Comparison of ENCODE assay signal across 8 mouse cellular contexts in genomic region chr4:101356954-101357891, GRCm38 (mm10).
DNase-seq lines count a peak whose midpoint lies in the region; ATAC-seq lines count a peak whose summit lies in the region.

No protein-coding gene starts in this region.

- peak overlapping the region; percentile 70 for H3K4me2 ChIP-seq in embryonic facial prominence, embryonic 14.5 days (ENCODE audit: low read depth, low read length)
- H3K4me2 ChIP-seq in heart, embryonic 12.5 days, result peak overlapping the region; percentile 86
- peak overlapping the region; percentile 91 for H3K4me2 ChIP-seq in kidney, embryonic 14.5 days (replicated peaks; ENCODE audit: low read depth, low read length)
- peak overlapping the region; percentile 86 for H3K4me2 ChIP-seq in neural tube, embryonic 13.5 days

- peak; percentile 68 to 94 for DNase-seq in adrenal gland, adult (ENCODE audit: inconsistent age in 2 of 2, low spot score in 1 of 2)
- peak; percentile 69 for DNase-seq in embryonic facial prominence, embryonic 14.5 days (ENCODE audit: low spot score)
- DNase-seq in lung, adult 18-20 months, result peak; percentile 67 to 78
- peak; percentile 23 for DNase-seq in thymus, postnatal 4 days

- peak overlapping the region; percentile 91 for H3K9ac ChIP-seq in embryonic facial prominence, embryonic 14.5 days (ENCODE audit: low read depth, low read length)
- H3K9ac ChIP-seq in heart, embryonic 12.5 days, result peak overlapping the region; percentile 76
- peak overlapping the region; percentile 65 for H3K9ac ChIP-seq in kidney, embryonic 14.5 days (ENCODE audit: low read depth, low read length)
- H3K9ac ChIP-seq in neural tube, embryonic 13.5 days, result peak overlapping the region; percentile 96

- peak overlapping the region; percentile 88 for H3K27ac ChIP-seq in embryonic facial prominence, embryonic 14.5 days (replicated peaks; ENCODE audit: low read depth, low read length)
- peak overlapping the region; percentile 59; the same call in 1 of the 2 replicates for H3K27ac ChIP-seq in heart, embryonic 12.5 days (ENCODE audit: poor library complexity, severe bottlenecking)
- H3K27ac ChIP-seq in kidney, embryonic 14.5 days (ENCODE audit: low read depth, low read length), result peak overlapping the region; percentile 55; the same call in 1 of the 2 replicates
- peak overlapping the region; percentile 98 for H3K27ac ChIP-seq in neural tube, embryonic 13.5 days (replicated peaks)

- peak overlapping the region; percentile 84 for H3K4me3 ChIP-seq in embryonic facial prominence, embryonic 14.5 days (ENCODE audit: low read depth, low read length)
- peak overlapping the region; percentile 88 for H3K4me3 ChIP-seq in heart, embryonic 12.5 days
- peak overlapping the region; percentile 59 for H3K4me3 ChIP-seq in kidney, embryonic 14.5 days (ENCODE audit: low read length)
- peak overlapping the region; percentile 83 for H3K4me3 ChIP-seq in neural tube, embryonic 13.5 days

- ATAC-seq in CD4-positive, CD25-positive, alpha-beta regulatory T cell, adult 4 months, result peak; percentile 82
- no peak for ATAC-seq in embryonic facial prominence, embryonic 14.5 days (ENCODE audit: low read depth)
- ATAC-seq in heart, embryonic 12.5 days (ENCODE audit: insufficient number of reproducible peaks, low FRiP score), result no peak
- no peak for ATAC-seq in kidney, embryonic 14.5 days (ENCODE audit: low FRiP score, low TSS enrichment)
- ATAC-seq in neural tube, embryonic 13.5 days (ENCODE audit: low read depth), result peak; percentile 24

- whole genome bisulfite sequencing in embryonic facial prominence, embryonic 14.5 days, result 11% methylated on average over 30 of the region's 31 CpGs
- 13% methylated on average over 31 of the region's 31 CpGs for WGBS in heart, embryonic 12.5 days
- WGBS in kidney, embryonic 14.5 days, result 14% methylated on average over 31 of the region's 31 CpGs
- WGBS in neural tube, embryonic 13.5 days, result 12% methylated on average over 31 of the region's 31 CpGs

- H3K36me3 ChIP-seq in embryonic facial prominence, embryonic 14.5 days (ENCODE audit: control insufficient read depth, insufficient read depth, low read length), result no peaks in the 10 kb centered on the region
- H3K36me3 ChIP-seq in heart, embryonic 12.5 days, result no peaks in the 10 kb centered on the region
- H3K36me3 ChIP-seq in kidney, embryonic 14.5 days (ENCODE audit: control insufficient read depth, insufficient read depth, low read length), result no peaks in the 10 kb centered on the region
- no peaks in the 10 kb centered on the region for H3K36me3 ChIP-seq in neural tube, embryonic 13.5 days

- H3K4me1 ChIP-seq in embryonic facial prominence, embryonic 14.5 days (ENCODE audit: control insufficient read depth, insufficient read depth, low read length), result peaks cover 14% of the 10 kb centered on the region
- peaks cover 26% of the 10 kb centered on the region for H3K4me1 ChIP-seq in heart, embryonic 12.5 days (replicated peaks)
- H3K4me1 ChIP-seq in kidney, embryonic 14.5 days (ENCODE audit: control insufficient read depth, insufficient read depth, low read length), result peaks cover 17% of the 10 kb centered on the region; the same call in 1 of the 2 replicates
- H3K4me1 ChIP-seq in neural tube, embryonic 13.5 days (replicated peaks), result peaks cover 39% of the 10 kb centered on the region

- H3K27me3 ChIP-seq in embryonic facial prominence, embryonic 14.5 days (replicated peaks; ENCODE audit: control insufficient read depth, insufficient read depth, low read length), result no peaks in the 10 kb centered on the region
- H3K27me3 ChIP-seq in heart, embryonic 12.5 days (replicated peaks), result no peaks in the 10 kb centered on the region
- H3K27me3 ChIP-seq in kidney, embryonic 14.5 days (ENCODE audit: control insufficient read depth, insufficient read depth, low read length), result no peaks in the 10 kb centered on the region
- H3K27me3 ChIP-seq in neural tube, embryonic 13.5 days, result no peaks in the 10 kb centered on the region

- no peaks in the 10 kb centered on the region for H3K9me3 ChIP-seq in embryonic facial prominence, embryonic 14.5 days (ENCODE audit: control insufficient read depth, low read length)
- no peaks in the 10 kb centered on the region for H3K9me3 ChIP-seq in heart, embryonic 12.5 days (replicated peaks)
- H3K9me3 ChIP-seq in kidney, embryonic 14.5 days (ENCODE audit: control insufficient read depth, low read length), result no peaks in the 10 kb centered on the region
- H3K9me3 ChIP-seq in neural tube, embryonic 13.5 days, result no peaks in the 10 kb centered on the region

Comparison
In these comparisons a context has a peak if more than half of its experiments do, and no peak if none do; other contexts are left out.
1. ATAC-seq: peak in CD4-positive, CD25-positive, alpha-beta regulatory T cell, adult 4 months (single experiment) and neural tube, embryonic 13.5 days (single experiment); none in embryonic facial prominence, embryonic 14.5 days (single experiment), heart, embryonic 12.5 days (single experiment) and kidney, embryonic 14.5 days (single experiment).
2. DNase-seq: peak in every context shown above with its lines; median percentile 81 in adrenal gland, adult; 72 in lung, adult 18-20 months; 69 in embryonic facial prominence, embryonic 14.5 days; 23 in thymus, postnatal 4 days.
3. Peak in every context shown above with its lines, with median percentiles within 50 percentile points of each other: H3K27ac ChIP-seq, H3K4me2 ChIP-seq, H3K4me3 ChIP-seq and H3K9ac ChIP-seq.